Mouse (Mus musculus) lung, embryonic 16.5 days (tissue): ENCODE results near the gene Rdh16f1. TPM values are rescaled to one million over a fixed set of nuclear protein-coding genes. Genes with fewer than 3 reads are reported as not detected.

Experiments
- ATAC-seq: fragments of 200-750 bp; cut with Nextera tagmentation; 2 replicates; pipeline ENCODE4 v1.8.0; 2017; ENCODE audit warnings: low read depth, mild to moderate bottlenecking, moderate library complexity
- H3K27ac ChIP-seq: fragments of 300-500 bp; sonication (generic); 2 replicates; pipeline ENCODE4 v1.5.1; 2014; ENCODE audit warnings: mild to moderate bottlenecking, control low read depth, low read length
- H3K27me3 ChIP-seq: fragments of 300-500 bp; sonication (generic); 2 replicates; pipeline ENCODE4 v1.6.1; 2014; ENCODE audit warnings: low read depth, low read length, mixed read lengths; ENCODE audit not compliant: control insufficient read depth, insufficient read depth
- H3K36me3 ChIP-seq: fragments of 300-500 bp; sonication (generic); 2 replicates; pipeline ENCODE4 v1.6.1; 2014; ENCODE audit warnings: low read length; ENCODE audit not compliant: control insufficient read depth, insufficient read depth
- H3K4me1 ChIP-seq: fragments of 300-500 bp; sonication (generic); replicated peaks from 2 replicates; pipeline ENCODE4 v1.6.1; 2014; ENCODE audit warnings: low read length, mixed read lengths; ENCODE audit not compliant: control insufficient read depth, insufficient read depth
- H3K4me2 ChIP-seq: fragments of 300-500 bp; sonication (generic); 2 replicates; pipeline ENCODE4 v1.6.1; 2014; ENCODE audit warnings: low read depth, low read length, control low read depth
- H3K4me3 ChIP-seq: fragments of 300-500 bp; sonication (generic); 2 replicates; pipeline ENCODE4 v1.5.1; 2014; ENCODE audit warnings: mild to moderate bottlenecking, low read length, control low read depth
- H3K9ac ChIP-seq: fragments of 300-500 bp; sonication (generic); 2 replicates; pipeline ENCODE4 v1.6.1; 2014; ENCODE audit warnings: low read length, control low read depth
- H3K9me3 ChIP-seq: fragments of 300-500 bp; sonication (generic); 2 replicates; pipeline ENCODE4 v1.6.1; 2016; ENCODE audit warnings: low read length; ENCODE audit not compliant: control insufficient read depth
- WGBS: fragments of 180-500 bp; shearing (Covaris S2); extraction: QIAGEN DNeasy Blood & Tissue Kit; methylation state at CpG from one replicate; pipeline ENCODE4 v1.1.7; 2014; 5-methylcytosine and 5-hydroxymethylcytosine counted together
- polyA plus RNA-seq: library from polyadenylated mRNA; unstranded; fragments of >200 nt; fragmentation: Nextera tagmentation; extraction: Ambion mirVana; gene quantifications from 2 replicates; pipeline ENCODE4 v1.2.1, GENCODE M21; 2015

Rdh16f1 gene
- polyA plus RNA-seq, 1 experiment from 2014 or later: not detected

GRCm38 (mm10) chr10:127730933-127731310, 28.7 kb upstream of the Rdh16f1 start:
- Histone ChIP-seq H3K9me3 (no peaks in the 10 kb centered on the region), H3K4me2 (no peak overlapping the region), H3K27me3 (no peaks in the 10 kb centered on the region), H3K27ac (no peak overlapping the region), H3K36me3 (no peaks in the 10 kb centered on the region), H3K9ac (no peak overlapping the region), H3K4me3 (no peak overlapping the region), H3K4me1 (no peaks in the 10 kb centered on the region)
- WGBS: 35% methylated on average over 9 of the region's 9 CpGs
- no peak for ATAC-seq

GRCm38 (mm10) chr10:127731397-127731796, 28.2 kb upstream of the Rdh16f1 start:
- H3K27ac ChIP-seq: no peak overlapping the region
- H3K4me3 ChIP-seq: no peak overlapping the region
- H3K27me3 ChIP-seq: no peaks in the 10 kb centered on the region
- no peak overlapping the region for H3K9ac ChIP-seq
- ATAC-seq: no peak
- 22% methylated on average over 5 of the region's 5 CpGs for WGBS
- H3K9me3 ChIP-seq: no peaks in the 10 kb centered on the region
- H3K4me2 ChIP-seq: no peak overlapping the region
- no peaks in the 10 kb centered on the region for H3K36me3 ChIP-seq
- H3K4me1 ChIP-seq: no peaks in the 10 kb centered on the region

- Histone ChIP-seq H3K9ac (no peak overlapping the region), H3K4me1 (peaks cover 5% of the 10 kb centered on the region), H3K4me2 (no peak overlapping the region), H3K27me3 (no peaks in the 10 kb centered on the region), H3K9me3 (no peaks in the 10 kb centered on the region), H3K4me3 (no peak overlapping the region), H3K36me3 (no peaks in the 10 kb centered on the region), H3K27ac (no peak overlapping the region)
- WGBS: 26% methylated on average over 5 of the region's 5 CpGs
- no peak for ATAC-seq
Observed at GRCm38 (mm10) chr10:127734434-127734833, 25.2 kb upstream of the Rdh16f1 start.

- no peaks in the 10 kb centered on the region for H3K27me3 ChIP-seq
- H3K9me3 ChIP-seq: no peaks in the 10 kb centered on the region
- 68% methylated on average over 2 of the region's 2 CpGs for WGBS
- no peak overlapping the region for H3K27ac ChIP-seq
- H3K4me2 ChIP-seq: no peak overlapping the region
- H3K36me3 ChIP-seq: no peaks in the 10 kb centered on the region
- no peak overlapping the region for H3K4me3 ChIP-seq
- peaks cover 10% of the 10 kb centered on the region for H3K4me1 ChIP-seq
- no peak overlapping the region for H3K9ac ChIP-seq
- no peak for ATAC-seq
Observed at GRCm38 (mm10) chr10:127736266-127736665, 23.3 kb upstream of the Rdh16f1 start.

- Histone ChIP-seq H3K9ac (no peak overlapping the region), H3K4me1 (peaks cover 10% of the 10 kb centered on the region), H3K4me2 (no peak overlapping the region), H3K27ac (peak overlapping the region; percentile 15; the same call in 1 of the 2 replicates), H3K27me3 (no peaks in the 10 kb centered on the region), H3K4me3 (no peak overlapping the region), H3K36me3 (peaks cover 5% of the 10 kb centered on the region), H3K9me3 (no peaks in the 10 kb centered on the region)
- no peak for ATAC-seq
- WGBS: 47% methylated on average over 4 of the region's 4 CpGs
Observed at GRCm38 (mm10) chr10:127736916-127737315, 22.7 kb upstream of the Rdh16f1 start.

- ATAC-seq: no peak
- Histone ChIP-seq H3K4me2 (no peak overlapping the region), H3K36me3 (peaks cover 11% of the 10 kb centered on the region), H3K27ac (no peak overlapping the region), H3K9me3 (no peaks in the 10 kb centered on the region), H3K27me3 (no peaks in the 10 kb centered on the region), H3K4me3 (no peak overlapping the region), H3K9ac (no peak overlapping the region), H3K4me1 (peaks cover 10% of the 10 kb centered on the region)
- WGBS: 31% methylated on average over 2 of the region's 2 CpGs
Observed at GRCm38 (mm10) chr10:127737552-127737951, 22.0 kb upstream of the Rdh16f1 start.

- H3K4me2 ChIP-seq: peak overlapping the region; percentile 59
- H3K9me3 ChIP-seq: no peaks in the 10 kb centered on the region
- H3K27me3 ChIP-seq: no peaks in the 10 kb centered on the region
- no peak overlapping the region for H3K27ac ChIP-seq
- H3K4me3 ChIP-seq: 0 out of 2 replicates have a peak overlapping the region, but pooled peaks have one; percentile 3
- peaks cover 19% of the 10 kb centered on the region for H3K36me3 ChIP-seq
- no peak overlapping the region for H3K9ac ChIP-seq
- 33% methylated on average over 13 of the region's 13 CpGs for WGBS
- peaks cover 10% of the 10 kb centered on the region for H3K4me1 ChIP-seq
- no peak for ATAC-seq
Observed at GRCm38 (mm10) chr10:127738151-127738882, 21.3 kb upstream of the Rdh16f1 start.

GRCm38 (mm10) chr10:127739083-127739660, 20.4 kb upstream of the Rdh16f1 start, which contains the start of gene Zbtb39:
Gene Zbtb39, plus strand, starts transcription at chr10:127739538.
- Histone ChIP-seq H3K27me3 (no peaks in the 10 kb centered on the region), H3K4me1 (peaks cover 10% of the 10 kb centered on the region), H3K27ac (peak within 1 kb of the TSS; percentile 76), H3K9ac (peak within 1 kb of the TSS; percentile 95), H3K4me2 (peak within 1 kb of the TSS; percentile 61), H3K36me3 (peaks cover 26% of the 10 kb centered on the region), H3K9me3 (no peaks in the 10 kb centered on the region), H3K4me3 (peak within 1 kb of the TSS; percentile 85)
- peak; percentile 89 for ATAC-seq
- WGBS: under 1% methylated on average over 28 of the region's 61 CpGs

GRCm38 (mm10) chr10:127739661-127740161, 19.9 kb upstream of the Rdh16f1 start:
- H3K9me3 ChIP-seq: no peaks in the 10 kb centered on the region
- H3K9ac ChIP-seq: peak overlapping the region; percentile 95
- H3K36me3 ChIP-seq: peaks cover 26% of the 10 kb centered on the region
- peak overlapping the region; percentile 85 for H3K4me3 ChIP-seq
- H3K27me3 ChIP-seq: no peaks in the 10 kb centered on the region
- peak overlapping the region; percentile 76 for H3K27ac ChIP-seq
- H3K4me2 ChIP-seq: peak overlapping the region; percentile 61
- under 1% methylated on average over 50 of the region's 55 CpGs for WGBS
- ATAC-seq: no peak; the same call in 1 of the 2 replicates
- H3K4me1 ChIP-seq: peaks cover 10% of the 10 kb centered on the region
